Mouse (Mus musculus): ENCODE data around the gene Chkb. TPM values are rescaled to one million over a fixed set of nuclear protein-coding genes. Genes with fewer than 3 reads are reported as not detected.
"Not testable (repeated sequence)": the region's sequence is repeated elsewhere in the genome, so short reads cannot be mapped to it uniquely, and the experiment has no call there.

Gene Chkb
- total RNA-seq, 2 experiments from 2014 or later: 106 to 128 TPM

DNA sequence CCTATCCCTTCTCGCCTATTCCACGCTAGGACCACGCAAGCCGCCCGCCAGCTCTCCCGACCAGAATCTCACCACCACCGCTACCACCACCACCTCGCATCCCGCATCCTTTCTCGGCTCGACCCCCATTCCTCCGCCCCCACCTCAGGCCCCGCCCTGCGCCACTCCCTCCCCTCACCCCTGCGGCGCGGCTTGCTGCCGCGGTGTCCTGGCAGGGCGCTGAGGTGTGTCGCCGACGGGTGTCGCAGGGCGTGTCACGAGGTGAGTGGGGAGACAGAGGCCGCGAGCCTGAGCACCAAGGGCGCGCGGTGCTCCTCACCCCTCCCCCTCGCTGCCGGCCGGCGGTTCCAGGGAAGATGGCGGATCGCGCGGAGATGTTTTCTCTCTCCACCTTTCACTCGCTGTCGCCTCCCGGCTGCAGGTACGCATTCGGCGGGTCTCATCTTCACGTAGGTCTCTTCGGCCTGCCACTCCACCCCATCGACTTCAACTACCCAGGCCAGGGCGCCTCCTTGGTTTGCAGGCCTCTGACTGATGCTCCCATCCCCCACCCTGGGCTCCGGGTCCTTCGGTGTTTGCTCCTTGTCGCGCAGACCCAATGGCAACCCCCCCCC lies 24.3 kb upstream of the Chkb start, which contains the start of gene Mapk8ip2:
Gene Mapk8ip2, plus strand, starts transcription at position 49 of the 614 bp plus-strand sequence.
- DNase-seq: peak; percentile 23

DNA sequence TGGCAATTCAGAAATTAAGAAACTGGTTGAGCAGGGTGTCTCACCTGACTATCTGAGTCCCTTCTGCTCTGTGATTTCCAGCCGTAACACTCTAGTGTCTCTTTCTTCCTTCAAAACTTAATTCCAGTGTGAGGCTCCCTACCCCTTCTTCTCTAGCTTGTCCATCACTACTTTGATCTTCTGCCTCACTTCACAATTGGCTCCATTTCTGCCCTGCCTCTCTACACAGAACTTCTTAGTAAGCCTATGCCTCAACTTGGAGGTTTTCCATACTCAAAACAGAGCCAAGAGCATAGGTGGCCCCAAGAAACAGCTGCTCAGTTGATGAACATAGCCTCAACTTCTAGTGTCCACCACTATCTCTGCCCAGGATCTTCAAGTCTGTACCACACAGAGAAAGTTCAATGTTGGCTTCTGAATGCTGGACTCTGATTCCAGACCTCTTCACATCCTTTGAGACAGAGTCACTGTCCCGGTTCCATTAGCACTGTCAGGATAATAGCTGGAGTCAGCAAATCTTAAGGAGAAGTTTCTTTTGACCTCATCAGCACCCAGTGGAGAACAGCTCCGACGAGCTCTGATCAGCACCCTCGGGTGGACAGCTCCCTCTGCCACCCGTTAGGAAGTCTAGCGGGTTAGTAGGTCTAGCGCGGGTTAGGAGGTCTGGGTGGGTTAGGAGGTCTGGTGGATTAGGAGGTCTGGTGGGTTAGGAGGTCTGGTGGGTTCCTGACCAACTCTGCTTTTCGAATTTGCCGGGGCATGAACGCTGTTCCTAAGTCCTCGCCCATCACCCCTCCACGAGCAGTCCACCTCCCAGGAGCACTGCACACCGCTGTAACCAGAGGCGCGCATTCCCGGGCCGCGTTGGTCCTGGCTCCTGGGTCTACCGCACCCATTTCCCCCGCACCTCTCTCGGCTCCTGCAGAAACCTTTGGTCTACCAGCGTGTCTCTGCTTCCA lies 23.5 kb upstream of the Chkb start:
- peak; percentile 88 for DNase-seq

GRCm38 (mm10) chr15:89442486-89443070 lies 12.9 kb upstream of the Chkb start:
- no peak for DNase-seq

- no peak for DNase-seq
Observed at GRCm38 (mm10) chr15:89435878-89436277, 6.2 kb upstream of the Chkb start.

DNA sequence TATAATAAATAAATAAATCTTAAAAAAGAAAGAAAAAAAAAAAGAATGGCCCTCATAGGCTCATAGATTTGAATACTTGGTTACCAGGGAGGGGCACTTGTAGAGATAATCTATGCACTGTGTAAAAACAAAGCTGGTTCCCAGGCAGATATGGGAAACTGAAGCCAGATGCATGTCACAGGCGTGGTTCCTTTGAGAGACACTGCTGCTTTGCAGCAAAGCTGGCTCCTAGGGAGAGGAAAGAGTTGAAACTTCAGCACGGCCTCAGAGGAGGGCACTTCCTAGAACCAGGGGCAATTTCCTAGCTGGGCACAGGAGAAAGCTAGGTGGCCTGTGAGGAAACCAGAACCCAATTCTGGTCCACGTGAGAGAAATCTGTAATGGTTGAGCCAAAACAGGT lies 4.4 kb upstream of the Chkb start:
- DNase-seq: no peak

GRCm38 (mm10) chr15:89432946-89433345 lies 3.2 kb upstream of the Chkb start:
- no peak for DNase-seq

DNA sequence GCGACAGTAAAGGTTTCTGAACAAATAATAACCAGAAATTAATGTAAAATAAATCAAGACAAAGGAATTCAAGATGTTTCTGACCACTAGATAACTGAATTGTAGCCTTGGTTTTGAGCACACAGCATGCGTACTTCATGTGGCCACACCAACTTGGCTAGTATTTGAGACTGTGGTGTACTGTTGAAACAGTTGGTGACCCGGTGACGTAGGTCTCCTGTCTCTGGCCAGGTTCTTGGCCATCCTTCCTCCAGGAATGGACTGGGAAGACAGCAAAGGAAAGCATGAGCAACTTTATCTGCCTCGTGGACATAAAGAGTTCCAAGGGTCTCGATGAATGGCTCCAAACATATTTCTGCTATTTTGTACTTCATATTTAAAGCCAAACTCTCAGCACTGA lies 2.1 kb upstream of the Chkb start:
- no peak for DNase-seq

DNA sequence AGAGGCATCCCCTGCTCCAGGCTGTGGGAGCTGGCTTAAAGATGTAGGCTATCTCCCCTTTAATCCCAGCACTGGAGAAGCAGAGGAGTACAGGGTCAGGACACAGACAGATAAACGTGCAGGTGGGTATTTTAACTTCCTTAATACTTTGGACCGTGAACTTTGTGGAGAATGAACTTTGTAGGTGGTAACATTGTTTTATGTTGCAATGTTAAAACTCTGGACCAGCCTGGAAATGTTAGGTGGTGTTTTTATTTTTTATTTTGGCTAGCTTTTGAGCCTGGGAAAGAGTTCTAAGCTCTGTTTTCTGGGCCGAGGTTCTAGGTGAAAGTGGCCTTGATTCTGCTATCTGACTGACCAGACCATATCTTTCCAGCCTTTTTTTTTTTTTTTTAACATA lies 1.6 kb upstream of the Chkb start:
- no peak for DNase-seq

DNA sequence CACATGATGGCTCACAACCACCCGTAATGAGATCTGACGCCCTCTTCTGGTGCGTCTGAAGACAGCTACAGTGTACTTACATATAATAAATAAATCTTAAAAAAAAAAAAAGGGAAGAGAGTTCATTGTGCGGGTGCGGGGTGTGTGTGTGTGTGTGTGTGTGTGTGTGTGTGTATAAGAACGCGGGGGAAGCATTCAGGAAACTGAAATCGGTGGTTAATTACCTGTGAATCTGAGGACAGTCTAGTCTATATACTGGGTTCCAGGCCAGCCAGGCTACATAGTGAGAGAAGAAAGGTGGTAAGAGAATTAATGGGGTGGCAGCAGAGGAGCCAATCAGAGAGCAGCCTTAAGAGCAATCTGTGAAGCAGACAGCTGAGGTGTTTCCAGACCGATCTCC lies 1.1 kb upstream of the Chkb start:
- not testable (repeated sequence) for DNase-seq

DNA sequence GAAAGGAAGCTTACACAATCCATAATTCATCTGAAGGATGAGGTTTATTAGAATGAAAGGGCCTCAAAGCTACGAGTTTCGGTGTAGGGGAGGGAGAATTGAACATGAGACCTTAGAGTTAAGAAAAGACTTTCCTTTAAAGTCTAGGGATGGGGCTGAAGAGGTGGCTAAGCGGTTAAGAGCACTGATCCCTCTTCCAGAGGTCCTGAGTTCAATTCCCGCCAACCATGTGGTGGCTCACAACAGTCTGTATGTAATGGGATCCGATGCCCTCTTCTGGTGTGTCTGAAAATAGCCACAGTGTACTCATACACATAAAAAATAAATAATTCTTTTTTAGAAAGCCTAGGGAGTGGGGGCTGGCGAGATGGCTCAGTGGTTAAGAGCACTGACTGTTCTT lies 633 bp upstream of the Chkb start:
- no peak for DNase-seq

DNA sequence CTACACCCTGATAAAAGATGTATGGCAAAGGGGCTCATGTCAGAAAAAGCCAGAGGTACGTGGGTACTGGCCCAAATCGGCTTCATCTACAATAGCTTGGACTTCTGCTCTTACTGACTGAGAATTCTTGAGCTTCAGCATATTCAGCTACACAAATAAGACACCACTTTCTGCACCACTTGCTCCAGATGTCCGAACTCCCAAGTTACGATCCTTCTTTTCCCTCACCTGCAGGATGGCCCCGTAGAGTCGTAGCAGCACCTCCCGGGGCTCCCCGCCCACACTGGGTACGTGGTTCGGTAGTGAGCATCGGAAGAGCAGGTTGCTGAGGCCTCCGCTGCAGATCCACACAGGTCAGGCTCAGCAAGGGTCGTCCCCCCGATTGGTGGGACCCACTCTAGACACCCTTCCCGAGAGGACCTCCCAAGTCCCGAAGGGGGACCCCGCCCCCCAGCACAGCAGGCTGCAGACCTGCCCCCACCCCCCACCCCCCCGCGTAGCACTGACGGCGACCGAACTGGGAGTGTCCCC lies 822 bp downstream of the Chkb start:
- no peak for DNase-seq

GRCm38 (mm10) chr15:89428136-89428790 lies 1.4 kb downstream of the Chkb start:
- peak; percentile 25 for DNase-seq

DNA sequence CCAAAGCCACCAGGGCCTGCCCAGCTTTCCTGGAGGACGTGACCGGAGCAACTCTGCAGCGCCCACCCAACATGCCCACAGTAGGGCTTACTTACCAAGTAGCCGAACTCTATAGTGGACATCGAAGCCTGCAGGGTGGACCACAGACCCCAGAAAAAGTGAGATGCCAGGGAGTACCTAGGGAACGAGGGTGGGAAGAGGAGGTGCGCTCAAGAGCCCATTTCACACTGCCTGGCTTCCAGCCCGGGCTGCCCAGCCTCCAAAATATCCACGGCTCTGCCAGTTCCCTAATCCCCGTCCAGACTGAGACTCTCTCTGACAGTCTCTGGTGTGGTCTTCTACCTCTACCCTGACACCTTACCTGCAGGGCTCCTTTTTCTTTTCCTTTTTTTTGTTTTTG lies 3.0 kb downstream of the Chkb start:
- peak; percentile 62 for DNase-seq

DNA sequence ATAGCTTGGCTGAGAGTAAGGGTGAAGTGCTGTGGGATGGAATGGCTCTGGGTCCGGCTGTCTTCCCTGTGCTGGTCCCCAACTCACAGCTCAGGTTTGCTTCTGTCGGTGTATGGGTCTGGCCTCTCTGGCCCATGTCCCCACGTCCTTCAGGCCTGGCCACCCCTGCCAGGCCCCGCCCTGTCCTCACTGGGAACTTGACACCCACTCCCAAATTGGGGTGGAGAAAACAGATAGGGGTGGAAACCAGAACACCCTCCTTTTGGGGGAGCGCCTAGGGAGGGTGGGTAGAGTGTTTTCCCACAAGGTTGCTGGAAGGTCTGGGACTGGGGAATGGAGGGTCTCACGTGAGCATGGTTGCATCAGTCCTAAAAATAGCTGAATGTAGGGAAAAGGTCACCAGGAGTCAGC lies 4.0 kb downstream of the Chkb start, which contains the start of gene Cpt1b:
Gene Cpt1b, minus strand, starts transcription at position 153 of the 411 bp plus-strand sequence.
- peak; percentile 74 for DNase-seq

DNA sequence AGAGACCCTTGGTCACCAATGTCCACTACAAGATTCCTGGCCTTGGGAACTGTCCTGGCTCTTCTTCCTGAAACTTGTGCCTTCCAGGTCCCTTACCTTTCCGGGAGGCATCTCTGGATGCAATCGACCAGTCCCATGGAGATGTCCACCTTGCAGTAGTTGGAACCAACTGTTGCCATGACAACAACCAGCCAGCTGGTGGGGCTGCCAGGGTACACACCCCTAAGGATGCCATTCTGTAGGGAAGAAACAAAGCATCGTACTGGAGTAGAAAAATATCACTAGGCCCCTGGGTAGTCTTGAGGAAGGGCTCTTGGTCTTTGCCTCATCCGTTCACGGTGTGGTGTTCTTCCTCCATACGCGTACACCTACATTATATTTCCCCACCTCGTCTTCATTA lies 5.1 kb downstream of the Chkb start:
- DNase-seq: no peak

DNA sequence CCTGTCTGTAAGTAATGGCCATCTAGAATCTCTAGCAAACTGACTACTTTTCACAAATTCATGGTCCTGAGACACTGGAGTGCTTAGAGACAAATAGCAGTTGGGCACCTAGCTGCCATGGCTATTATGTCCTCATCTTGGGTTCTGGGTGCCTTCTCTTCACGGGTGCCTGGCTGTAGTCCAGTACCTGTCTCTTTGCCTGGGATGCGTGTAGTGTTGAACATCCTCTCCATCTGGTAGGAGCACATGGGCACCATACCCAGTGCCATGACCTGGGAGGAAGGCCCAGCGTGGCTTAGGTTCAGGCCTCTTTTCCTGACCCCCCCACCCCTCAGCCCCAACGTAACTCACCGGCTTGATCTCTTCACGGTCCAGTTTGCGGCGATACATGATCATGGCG lies 7.8 kb downstream of the Chkb start:
- no peak for DNase-seq

DNA sequence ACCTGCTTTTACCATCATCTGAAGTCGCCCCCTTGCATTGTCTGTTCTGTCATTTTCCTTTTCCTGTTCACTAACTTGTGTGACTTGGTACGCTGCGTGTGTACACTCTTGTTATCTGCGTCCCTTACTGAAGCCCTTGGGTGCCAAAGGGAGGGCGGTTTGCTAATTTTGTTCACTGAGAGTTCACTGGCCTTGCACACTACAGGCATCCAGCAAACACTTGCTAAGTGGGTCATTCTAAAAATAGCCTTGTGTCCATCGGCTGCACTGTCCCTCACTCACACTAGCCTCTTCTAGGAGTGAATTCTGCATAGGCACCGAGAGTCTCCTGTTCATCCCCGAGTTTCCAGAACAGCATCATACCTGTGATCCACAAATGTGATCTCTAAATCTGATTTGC lies 14.4 kb downstream of the Chkb start:
- no peak for DNase-seq

DNA sequence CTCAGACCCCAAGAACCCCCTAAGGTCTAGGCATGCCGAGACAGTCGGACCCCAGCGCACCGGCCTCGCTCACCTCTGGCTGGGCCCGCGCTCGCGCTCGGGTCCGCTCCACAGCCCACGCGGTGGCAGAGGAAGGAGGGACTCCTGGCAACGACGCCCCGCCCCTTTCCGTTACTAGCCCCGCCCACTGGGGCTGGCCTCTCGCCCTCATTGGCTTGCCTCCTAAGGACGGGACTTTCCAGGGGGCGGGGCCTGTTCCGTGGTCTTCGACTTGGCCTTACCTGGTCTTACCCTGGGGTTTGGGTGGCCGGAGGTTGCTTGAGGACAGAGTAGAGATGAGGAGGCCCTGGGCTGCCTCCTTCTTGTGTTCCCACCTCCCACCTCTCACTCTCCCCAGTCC lies 19.6 kb downstream of the Chkb start, which contains the start of gene Syce3:
Gene Syce3, minus strand, starts transcription at position 386 of the 400 bp plus-strand sequence.
- no peak for DNase-seq

DNA sequence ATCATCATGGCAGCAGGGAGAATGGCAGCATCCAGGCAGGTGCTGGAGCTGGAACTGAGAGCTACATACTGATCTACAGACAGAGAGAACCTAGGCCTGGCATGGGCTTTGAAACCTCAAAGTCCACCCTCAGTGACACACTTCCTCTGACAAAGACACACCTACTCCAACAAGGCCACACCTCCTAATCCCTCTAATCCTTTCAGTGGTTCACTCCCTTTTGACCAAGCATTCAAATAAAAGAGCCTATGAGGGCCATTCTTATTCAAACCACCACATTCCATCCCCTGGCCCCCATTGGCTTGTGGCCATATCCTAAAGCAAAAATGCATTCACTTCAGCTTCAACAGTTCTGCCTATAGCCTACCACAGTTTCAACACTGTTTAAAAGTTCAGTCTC lies 23.0 kb downstream of the Chkb start:
- DNase-seq: no peak

DNA sequence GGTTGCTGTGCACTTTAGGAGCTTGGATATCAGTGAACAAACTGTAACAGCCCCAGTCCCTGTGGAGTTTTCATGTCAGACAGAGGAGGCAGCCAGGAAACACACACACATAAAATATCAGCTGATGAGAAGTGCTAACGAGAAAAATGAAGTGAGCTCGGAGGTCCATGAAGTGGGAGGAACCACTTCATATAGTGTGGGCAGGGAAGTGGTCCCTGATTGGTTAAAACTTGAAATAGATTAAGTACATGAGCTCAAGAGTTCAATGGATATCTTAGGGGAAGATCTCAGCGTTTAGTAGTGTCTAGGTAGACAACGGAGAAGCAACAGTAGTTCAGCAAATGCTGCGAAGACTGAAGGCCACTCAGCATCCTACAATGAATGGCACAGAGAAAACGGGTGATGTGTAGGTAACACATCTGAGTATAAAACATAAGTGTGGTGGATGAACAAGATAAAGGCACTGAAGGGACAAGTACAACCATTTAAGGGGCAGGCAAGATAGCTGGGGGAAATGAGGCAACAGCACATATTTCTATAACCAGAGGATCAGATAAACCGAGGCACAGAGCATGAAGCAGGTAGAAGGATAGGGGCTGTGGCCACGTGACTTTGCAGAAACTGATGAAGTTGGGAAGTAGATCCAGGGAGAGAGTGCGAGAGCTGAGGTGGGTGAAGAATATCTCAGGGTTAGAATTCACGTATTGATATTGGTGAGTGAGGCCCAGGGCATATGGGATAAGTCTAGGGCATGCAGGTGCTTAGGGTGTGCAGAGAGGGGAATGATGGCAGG lies 24.7 kb downstream of the Chkb start:
- no peak for DNase-seq

- no peak for DNase-seq
Observed at GRCm38 (mm10) chr15:89402471-89402870, 27.2 kb downstream of the Chkb start.

Data from adrenal gland, postnatal 10 days (tissue).